Mouse (Mus musculus) small intestine, adult 2 months (tissue): ENCODE measurements around the gene C2cd4b. TPM values are rescaled to one million over a fixed set of nuclear protein-coding genes. Genes with fewer than 3 reads are reported as not detected.

ENCODE experiments used
- H3K27ac ChIP-seq: fragments of 200-500 bp; 2 replicates; pipeline ENCODE4 v1.5.1; 2012; ENCODE audit warnings: low read depth, low read length, control low read depth, inconsistent platforms; ENCODE audit not compliant: insufficient read depth
- H3K27me3 ChIP-seq: fragments of 200-500 bp; 2 replicates; pipeline ENCODE4 v1.6.1; 2012; ENCODE audit warnings: mild to moderate bottlenecking, moderate library complexity, low read length, inconsistent platforms; ENCODE audit not compliant: control insufficient read depth, insufficient read depth
- H3K36me3 ChIP-seq: fragments of 200-500 bp; 2 replicates; pipeline ENCODE4 v1.6.1; 2012; ENCODE audit warnings: mild to moderate bottlenecking, low read length, control low read depth, inconsistent platforms; ENCODE audit not compliant: control insufficient read depth, insufficient read depth
- H3K4me1 ChIP-seq: fragments of 200-500 bp; 2 replicates; pipeline ENCODE4 v1.6.1; 2012; ENCODE audit warnings: low read length, inconsistent platforms, mixed read lengths; ENCODE audit not compliant: control insufficient read depth, insufficient read depth, insufficient read length
- H3K4me3 ChIP-seq: fragments of 200-500 bp; 2 replicates; pipeline ENCODE4 v1.5.1; 2012; ENCODE audit warnings: low read depth, mild to moderate bottlenecking, control low read depth, inconsistent platforms, low read length, moderate library complexity
- CTCF ChIP-seq: fragments of 200-500 bp; IDR thresholded peaks from 2 replicates; pipeline ENCODE4 v1.5.1; 2012; ENCODE audit warnings: low read depth, mild to moderate bottlenecking, control low read depth, inconsistent platforms, low read length, moderate library complexity, mixed read lengths; ENCODE audit not compliant: insufficient replicate concordance, insufficient read length; ENCODE audit errors: extremely low read depth
- POLR2A ChIP-seq: fragments of 200-500 bp; IDR thresholded peaks from 2 replicates; pipeline ENCODE4 v1.6.1; 2012; ENCODE audit warnings: low read depth, mild to moderate bottlenecking, control low read depth, inconsistent platforms, low read length, moderate library complexity
- WGBS: fragments of 180-500 bp; shearing (Covaris S2); methylation state at CpG from one replicate; pipeline ENCODE4 v1.1.7; 2018; 5-methylcytosine and 5-hydroxymethylcytosine counted together
- polyA plus RNA-seq: library from polyadenylated mRNA; depleted of rRNA; stranded (reverse); fragments of >200 nt; gene quantifications from 2 replicates; pipeline ENCODE4 v1.2.3, GENCODE M21; 2012; rRNA removed

The C2cd4b gene
- polyA plus RNA-seq, 1 experiment = 4.0 TPM

DNA sequence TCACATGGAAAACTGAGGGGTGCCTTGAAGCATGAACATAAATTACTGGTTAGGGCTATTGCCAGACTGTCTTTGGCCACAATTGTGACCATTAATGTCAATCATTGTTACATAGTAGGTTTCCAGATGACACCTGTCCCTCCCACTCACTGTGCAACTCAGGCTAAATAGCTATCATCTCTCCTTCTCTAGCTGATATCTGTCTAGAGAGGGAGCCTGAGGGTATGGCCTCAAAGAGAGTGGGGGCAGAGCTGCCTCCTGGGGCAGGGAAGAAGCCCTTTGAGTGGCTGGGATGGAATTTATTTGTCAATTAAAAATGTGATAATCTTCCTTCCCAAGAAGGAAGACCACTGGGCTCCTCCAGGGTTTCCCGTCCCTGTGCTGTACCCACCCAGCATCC is 35.0 kb downstream of the C2cd4b start:
- no peak for TF ChIP-seq CTCF
- TF ChIP-seq POLR2A = no peak
- Histone ChIP-seq H3K27ac (no peak overlapping the region), H3K36me3 (no peaks in the 10 kb centered on the region), H3K27me3 (no peaks in the 10 kb centered on the region), H3K4me3 (no peak overlapping the region), H3K4me1 (peaks cover 4% of the 10 kb centered on the region; the same call in 1 of the 2 replicates)
- WGBS = 100% methylated on average over 1 of the region's 1 CpGs

DNA sequence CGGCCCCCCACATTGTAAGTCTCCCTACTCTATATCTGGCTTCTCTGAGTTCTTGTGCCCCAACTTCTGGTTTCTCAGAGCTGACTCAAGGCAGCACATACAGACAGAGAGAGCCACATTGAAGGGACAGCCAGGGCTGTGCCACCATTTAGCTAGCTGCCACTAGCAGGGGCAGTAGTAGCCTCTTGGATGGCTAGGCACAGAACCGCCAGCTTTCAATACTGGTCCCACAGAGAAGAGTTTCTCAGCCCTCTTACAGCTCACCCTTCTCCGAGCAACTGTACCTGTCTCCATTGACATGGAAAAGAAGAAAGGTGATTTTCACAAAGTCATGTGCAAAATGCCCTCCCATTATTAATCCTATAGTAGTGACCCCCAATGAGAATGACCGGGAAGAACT is 35.4 kb downstream of the C2cd4b start:
- Histone ChIP-seq H3K4me1 (peaks cover 4% of the 10 kb centered on the region; the same call in 1 of the 2 replicates), H3K36me3 (no peaks in the 10 kb centered on the region), H3K27me3 (no peaks in the 10 kb centered on the region), H3K4me3 (no peak overlapping the region), H3K27ac (no peak overlapping the region)
- WGBS = 57% methylated on average over 4 of the region's 4 CpGs
- no peak for TF ChIP-seq CTCF
- TF ChIP-seq POLR2A = no peak

DNA sequence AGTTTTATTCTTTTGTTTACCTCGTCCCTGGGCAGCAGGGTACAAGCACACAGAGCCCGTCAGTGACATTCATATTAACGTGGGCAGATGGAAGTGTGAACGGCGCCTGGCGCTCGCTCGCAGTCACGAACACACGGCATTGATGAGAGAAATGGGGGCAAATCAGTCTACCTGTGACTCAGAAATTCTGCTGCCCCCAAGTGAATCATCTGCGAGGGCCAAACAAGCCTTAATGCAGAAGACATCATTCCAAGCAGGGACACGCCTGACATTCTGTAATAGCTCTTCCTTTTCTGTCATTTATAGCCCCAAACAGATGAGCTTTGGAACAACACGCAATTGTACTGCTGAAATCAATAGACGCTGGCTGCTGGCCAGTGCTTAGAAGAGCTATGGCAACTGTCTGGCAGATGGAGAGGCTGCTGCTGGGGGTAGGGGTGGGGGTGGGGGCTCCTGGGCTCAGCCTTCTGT is 36.0 kb downstream of the C2cd4b start:
- Histone ChIP-seq H3K4me1 (peaks cover 4% of the 10 kb centered on the region; the same call in 1 of the 2 replicates), H3K27me3 (no peaks in the 10 kb centered on the region), H3K4me3 (no peak overlapping the region), H3K27ac (no peak overlapping the region), H3K36me3 (no peaks in the 10 kb centered on the region)
- 21% methylated on average over 14 of the region's 14 CpGs for WGBS
- TF ChIP-seq CTCF (no peak), POLR2A (no peak)

DNA sequence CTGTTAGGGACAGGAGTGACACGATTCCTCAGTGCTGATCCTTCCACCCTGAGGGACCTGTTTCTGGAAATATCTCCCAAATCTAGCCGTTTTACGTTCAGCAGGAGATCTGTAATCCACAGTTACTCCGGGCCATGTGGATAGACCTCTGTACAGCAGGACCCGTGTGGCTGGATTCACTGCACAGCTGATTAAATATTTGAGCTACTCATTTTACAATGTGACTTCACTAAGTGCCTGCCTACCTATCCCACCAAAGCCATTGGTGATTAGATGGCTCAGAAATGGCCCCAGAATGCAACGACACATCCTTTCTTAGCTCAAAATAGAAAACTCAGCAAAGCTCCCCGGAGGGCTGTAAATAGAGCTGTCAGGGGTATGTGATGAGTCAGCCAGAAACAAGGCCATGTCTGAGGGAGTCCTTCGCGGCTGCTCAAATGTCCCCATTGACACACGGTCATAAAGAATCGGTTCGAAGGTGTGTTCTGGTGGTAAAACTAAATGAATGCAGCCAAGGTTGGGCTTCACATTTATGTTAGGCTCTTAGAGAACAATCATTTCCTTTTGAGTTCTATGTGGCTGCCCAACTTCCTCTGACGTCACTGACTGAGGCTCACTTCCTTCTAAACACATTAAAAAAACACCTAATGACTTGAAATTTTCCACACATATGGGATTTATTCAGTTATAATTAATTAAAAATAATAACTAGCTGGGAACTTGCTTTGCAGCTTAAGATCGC is 40.0 kb downstream of the C2cd4b start:
- Histone ChIP-seq H3K4me1 (peaks cover 4% of the 10 kb centered on the region; the same call in 1 of the 2 replicates), H3K27ac (no peak overlapping the region), H3K4me3 (no peak overlapping the region), H3K27me3 (no peaks in the 10 kb centered on the region), H3K36me3 (no peaks in the 10 kb centered on the region)
- WGBS = 24% methylated on average over 14 of the region's 14 CpGs
- TF ChIP-seq CTCF (no peak), POLR2A (no peak)

DNA sequence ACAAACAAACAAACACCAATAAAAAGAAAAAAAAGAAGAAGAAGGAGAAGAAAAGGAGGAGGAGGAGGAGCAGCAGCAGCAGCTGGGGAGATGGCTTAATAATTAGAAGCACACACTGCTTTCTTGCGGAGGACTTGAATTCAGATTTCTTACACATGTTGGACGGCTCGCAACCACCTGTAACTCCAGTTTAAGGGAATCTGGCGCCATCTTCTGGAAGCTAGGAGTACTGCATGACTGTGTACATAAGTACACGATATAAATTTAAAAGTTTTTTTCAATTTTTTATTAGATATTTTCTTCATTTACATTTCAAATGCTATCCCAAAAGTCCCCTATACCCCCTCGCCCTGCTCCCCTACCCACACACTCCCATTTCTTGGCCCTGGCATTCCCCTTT is 43.0 kb downstream of the C2cd4b start:
- 28% methylated on average over 6 of the region's 6 CpGs for WGBS
- no peaks in the 10 kb centered on the region for H3K36me3 ChIP-seq
- TF ChIP-seq CTCF = peak; percentile 17; the same call in 1 of the 2 replicates
- no peak for TF ChIP-seq POLR2A
- H3K4me1 ChIP-seq = no peaks in the 10 kb centered on the region
- H3K27ac ChIP-seq = no peak overlapping the region
- no peak overlapping the region for H3K4me3 ChIP-seq
- no peaks in the 10 kb centered on the region for H3K27me3 ChIP-seq

DNA sequence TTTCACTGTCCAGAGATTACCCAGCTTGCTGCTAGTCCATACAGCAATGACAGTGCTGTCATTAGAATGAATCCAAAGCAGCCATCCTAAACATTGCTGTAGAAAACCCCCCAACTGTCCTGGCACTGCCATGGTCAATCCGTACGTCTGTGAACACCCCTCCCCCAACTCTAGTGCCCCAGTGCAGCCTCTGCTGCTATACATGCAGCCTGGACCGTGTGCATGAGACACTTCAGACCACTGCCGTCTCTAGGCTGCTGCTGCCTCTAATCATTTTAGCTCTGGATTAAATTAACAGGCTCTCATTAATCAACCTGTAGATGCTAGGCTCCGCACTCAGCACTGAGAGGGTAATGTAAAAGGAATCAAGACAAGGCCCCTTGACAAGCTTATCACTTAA is 47.8 kb downstream of the C2cd4b start:
- Histone ChIP-seq H3K4me1 (no peaks in the 10 kb centered on the region), H3K27me3 (no peaks in the 10 kb centered on the region), H3K4me3 (no peak overlapping the region), H3K36me3 (no peaks in the 10 kb centered on the region), H3K27ac (no peak overlapping the region)
- WGBS = 49% methylated on average over 5 of the region's 5 CpGs
- no peak for TF ChIP-seq POLR2A
- TF ChIP-seq CTCF = no peak

DNA sequence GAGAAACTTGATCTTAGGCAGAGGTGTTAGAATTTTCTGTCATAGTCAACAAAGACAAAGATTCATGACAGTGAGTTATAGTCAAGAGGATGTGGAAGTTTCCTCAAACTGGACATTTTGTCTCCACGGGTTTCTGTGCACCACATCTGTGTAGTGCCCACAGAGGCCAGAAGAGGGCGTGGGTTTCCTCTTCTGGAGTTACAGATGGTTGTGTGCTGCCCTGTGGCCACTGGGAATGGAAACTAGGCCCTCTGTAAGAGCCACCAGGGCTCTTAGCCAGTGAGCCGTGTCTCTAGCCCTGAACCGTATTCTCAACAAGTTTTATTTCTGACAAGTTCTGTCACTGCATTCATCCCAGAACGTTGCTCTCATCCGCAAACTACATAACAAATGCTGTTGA is 51.3 kb downstream of the C2cd4b start:
- Histone ChIP-seq H3K4me3 (no peak overlapping the region), H3K27ac (no peak overlapping the region), H3K36me3 (no peaks in the 10 kb centered on the region), H3K4me1 (no peaks in the 10 kb centered on the region), H3K27me3 (no peaks in the 10 kb centered on the region)
- WGBS = 61% methylated on average over 6 of the region's 6 CpGs
- TF ChIP-seq CTCF = no peak
- no peak for TF ChIP-seq POLR2A

Other genes starting within 250 kb of the C2cd4b start
- gene Tln2, start 199.7 kb upstream of the C2cd4b start, polyA plus RNA-seq = 3.0 and 4.8 TPM in 2 replicates
- 1.9 and 28.9 TPM in 2 replicates for gene C2cd4a, start 72.9 kb downstream of the C2cd4b start, polyA plus RNA-seq
- 0.86 and 0.94 TPM in 2 replicates for gene Vps13c, start 81.0 kb downstream of the C2cd4b start, polyA plus RNA-seq